Mouse (Mus musculus): ENCODE measurements around the gene Gsn. TPM values are rescaled to one million over a fixed set of nuclear protein-coding genes. Genes with fewer than 3 reads are reported as not detected.
A peak's percentile ranks its signal among the peaks of the same experiment; 100 is the strongest.

The Gsn gene
- total RNA-seq, 2 experiments from 2014 or later: 405 to 505 TPM

DNA sequence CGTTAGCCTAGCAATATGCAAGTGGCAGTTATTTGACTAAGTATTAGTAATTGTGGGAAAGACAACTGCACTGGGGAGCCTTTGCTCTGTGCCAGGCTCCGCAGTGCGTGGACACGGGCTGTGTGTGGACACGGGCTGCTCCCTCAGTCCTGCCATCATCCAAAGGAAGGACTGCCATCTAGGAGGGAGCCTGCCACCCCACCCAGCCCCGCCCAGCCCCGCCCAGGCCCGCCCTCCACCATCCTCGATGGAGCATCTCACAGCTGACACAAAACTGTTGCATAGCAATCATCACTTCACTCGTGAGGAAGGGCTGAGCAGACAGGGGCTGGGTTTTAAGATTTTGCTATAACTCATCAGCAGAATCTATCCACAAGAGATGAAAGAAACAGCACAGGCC is 69.8 kb downstream of the Gsn start:
- DNase-seq: no peak

DNA sequence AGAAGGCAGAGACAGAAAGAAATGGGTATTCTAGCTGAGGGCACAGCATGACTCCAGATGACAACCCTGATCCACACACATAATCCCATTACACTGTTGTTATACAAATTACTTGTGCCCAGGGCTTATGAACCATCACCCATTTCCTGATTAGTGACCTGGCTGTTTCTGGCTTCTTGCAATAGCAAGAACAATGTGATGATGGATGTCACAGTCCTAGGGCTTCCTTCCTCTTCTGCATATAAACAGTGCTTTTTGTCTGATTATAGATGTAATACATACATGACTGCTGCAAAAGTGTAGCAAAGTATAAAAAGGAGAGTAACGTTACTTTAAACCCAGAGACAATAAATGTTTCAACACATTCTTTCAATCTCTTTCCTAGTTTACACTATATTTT is 70.8 kb downstream of the Gsn start:
- DNase-seq: no peak

DNA sequence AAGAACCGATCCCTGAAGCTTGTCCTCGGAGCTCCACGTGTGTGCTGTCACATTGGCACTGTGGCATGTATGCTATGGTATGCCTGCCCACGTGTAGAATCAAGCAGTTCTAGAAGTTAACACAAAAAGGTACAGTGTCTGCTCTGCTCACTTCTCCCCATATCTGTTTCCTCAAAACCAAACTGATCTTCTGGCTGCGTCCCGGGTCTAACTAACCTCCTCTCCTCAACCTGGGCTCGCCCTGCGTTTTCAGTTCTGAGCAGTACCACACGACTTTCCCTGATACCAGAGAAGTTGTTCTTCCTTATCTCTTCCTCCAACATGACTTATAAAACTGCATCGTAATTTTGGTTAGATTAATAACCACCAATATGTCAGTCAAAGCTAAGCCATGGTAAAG is 71.4 kb downstream of the Gsn start:
- DNase-seq: no peak

DNA sequence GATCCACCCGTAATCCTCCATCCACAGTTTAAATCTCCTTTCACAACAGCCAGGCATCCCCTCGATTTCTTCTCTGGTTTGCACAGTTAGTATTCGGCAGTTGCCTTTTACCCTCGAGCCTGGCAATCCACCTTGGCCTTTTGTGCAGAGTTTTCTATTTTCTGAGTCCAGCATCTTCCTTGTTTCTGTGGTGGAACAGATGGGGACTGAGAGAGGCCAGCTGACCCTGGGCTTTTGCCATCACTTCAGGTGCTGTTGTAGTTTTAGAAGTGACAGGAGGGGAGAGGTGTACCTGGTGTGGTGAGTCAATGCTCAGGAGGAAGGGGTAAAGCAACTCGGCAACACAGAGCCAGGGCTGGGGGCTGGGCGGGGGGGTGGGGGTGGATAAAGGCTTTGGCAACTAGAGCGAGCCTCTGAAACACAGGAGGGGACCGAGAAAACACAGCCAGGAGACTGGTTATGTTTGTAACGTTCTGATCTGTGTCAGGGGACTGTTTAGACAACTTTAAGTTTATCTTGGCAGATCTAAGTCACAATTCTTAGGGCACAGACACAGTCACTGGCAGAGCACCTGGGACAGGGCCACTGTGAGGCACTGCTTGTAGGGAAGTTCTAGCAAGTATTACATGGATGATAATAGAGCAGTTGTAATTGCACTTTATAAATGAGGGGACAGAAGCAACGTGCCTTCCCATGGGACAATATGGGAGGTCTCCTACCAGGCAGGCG is 72.0 kb downstream of the Gsn start:
- no peak for DNase-seq

DNA sequence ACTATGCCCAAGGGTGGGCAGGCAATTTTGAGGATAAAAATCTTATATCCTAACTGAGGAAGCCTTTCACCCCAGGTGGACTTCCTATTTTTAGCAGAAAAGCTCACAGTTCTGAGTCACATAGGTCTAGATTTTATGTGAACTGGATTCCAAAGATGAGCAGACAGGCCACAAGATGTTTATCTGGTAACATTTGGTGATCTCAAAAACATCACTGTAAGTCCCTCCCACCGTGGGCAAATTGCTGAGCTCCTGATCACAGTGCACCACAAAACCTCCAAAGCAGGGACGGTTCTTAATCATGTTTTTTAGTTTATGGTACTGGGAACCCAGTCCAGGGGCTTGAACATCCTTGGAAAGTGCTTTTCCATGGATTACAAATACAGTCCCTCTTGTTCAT is 72.9 kb downstream of the Gsn start:
- no peak for DNase-seq

DNA sequence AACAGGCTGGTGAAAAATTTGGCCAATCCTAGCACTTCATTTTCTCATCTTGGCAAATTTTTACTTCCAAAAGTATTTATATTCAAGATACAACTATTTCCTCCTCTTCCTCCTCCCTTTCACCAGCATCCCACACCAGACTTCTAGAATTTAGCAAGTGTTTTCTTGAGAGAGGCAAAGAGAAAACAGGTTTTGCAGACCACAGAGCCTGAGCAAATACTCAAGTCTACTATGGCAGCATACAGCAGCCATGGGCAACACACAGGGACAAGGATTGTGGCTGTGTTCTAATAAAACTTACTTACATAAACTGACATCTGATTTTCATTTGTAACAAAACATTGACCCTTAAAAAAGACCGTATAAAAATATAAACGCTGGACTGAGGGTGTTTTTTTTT is 75.0 kb downstream of the Gsn start:
- DNase-seq: no peak

DNA sequence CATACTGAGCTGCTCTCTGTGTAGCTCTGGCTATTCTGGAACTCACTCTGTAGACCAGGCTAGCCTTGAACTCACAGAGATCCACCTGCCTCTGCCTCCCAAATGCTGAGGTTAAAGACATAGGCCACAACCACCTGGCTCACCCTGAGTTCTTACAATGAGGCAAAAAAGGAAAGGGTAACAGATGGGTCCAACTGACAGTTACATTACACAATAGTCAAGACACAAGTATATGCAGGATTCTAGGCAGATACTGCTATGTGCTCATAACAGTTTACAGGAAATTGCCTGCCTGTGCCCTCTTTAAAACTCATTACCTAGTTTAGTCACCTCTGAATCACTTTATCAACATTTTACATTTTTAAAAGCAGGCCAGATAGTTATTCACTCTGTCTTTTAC is 77.5 kb downstream of the Gsn start:
- DNase-seq: no peak

DNA sequence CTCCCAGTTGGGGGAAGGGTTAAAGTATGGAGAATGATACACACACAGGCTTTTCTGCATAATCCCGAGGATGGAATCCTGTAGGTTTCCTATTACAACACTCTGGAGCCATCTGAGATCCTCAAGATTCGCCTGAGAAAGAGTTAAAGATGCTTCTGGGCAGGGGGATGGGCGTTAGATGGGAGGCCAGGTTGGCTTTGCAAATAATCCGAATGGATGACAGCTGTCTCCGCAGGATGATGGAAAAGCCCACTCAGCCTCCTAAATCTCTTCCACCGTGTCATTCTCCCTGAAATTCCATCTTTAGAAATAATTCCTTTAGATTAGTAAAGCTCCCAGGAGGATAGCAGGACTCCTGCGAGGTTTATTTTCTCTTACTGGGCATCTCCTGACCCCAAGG is 79.4 kb downstream of the Gsn start:
- no peak for DNase-seq

DNA sequence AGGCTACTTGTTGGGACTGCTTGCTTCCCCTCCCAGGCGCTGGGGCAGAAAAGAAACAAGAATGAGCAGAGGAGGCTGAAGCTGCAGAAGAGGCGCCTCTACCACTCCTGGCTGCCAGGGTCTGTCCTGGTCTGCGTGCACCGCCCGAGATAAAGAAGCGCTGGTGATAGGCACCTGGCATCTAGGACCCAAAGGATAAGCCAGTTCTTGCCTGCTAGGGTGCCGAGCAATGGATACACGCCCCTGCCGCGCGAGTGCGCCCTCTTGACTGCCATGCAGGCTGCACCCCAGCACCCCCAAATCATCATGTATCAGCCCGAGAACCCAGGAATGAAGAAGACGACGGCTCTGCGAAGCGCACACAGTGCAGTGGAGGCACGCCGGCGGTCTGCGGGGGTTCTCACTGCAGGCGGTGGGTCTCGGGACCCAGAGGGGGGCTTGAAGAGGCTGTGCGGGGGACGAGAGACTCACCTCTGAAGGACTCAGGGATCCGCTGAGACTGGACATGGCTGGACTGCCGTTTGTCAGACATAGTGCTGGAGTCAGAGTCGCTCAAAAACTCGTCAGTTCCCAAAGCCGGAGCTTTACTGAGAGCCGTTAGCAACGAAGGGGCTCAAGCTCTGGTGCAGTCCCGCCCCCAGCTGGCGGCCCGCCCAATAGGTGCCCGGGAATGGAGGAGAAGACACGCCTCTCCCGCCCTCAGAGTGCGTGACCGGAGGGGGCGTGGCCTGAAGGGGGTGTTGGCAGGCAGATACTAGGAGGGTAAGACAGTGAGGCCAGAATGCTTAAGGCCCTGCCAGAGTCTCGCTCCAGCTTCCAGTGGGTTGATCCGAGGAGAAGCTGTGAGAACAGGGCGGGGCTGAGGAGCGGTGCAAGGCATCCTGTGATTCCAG is 80.5 kb downstream of the Gsn start, which contains the start of gene Stom:
Gene Stom (minus strand): TSS at position 589 of the 893 bp plus-strand sequence.
- DNase-seq: peak; percentile 100

DNA sequence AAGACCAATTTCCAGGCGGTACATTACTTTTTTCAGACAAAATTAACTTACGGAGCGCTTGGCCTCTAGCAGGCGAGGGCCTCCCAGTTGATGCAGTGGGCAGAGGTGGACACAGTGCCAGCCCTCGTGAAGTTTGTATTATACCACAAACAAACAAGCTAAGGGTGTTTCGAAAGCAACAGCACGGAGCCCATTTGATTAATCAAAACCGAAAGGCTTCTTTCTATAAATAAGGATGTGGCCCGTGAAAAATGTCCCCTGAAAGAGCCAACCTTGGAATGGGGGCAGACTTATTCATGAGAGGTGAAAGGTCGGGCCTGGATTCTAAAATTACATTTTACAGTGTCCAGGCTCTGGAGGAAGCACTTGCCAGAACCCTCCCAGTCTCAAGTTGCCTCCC is 81.2 kb downstream of the Gsn start:
- DNase-seq: peak in 1 of 2 experiments; percentile 28

DNA sequence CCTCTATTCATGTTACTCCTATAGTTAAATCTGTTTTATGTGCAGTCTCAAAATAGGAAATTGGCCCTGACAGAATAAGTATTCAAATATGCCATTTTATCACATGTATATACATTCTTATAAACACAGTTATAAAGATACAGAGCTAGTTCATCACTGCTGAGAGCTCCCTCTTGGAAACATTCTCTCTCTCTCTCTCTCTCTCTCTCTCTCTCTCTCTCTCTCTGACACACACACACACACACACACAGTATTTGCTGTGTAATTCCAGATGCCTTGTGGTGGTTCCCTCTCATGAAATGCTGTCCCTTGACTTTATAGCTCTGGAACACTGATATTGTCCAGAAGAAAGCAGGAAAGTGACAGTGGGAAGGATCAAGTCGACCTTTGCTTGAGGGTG is 81.9 kb downstream of the Gsn start:
- DNase-seq: no peak

DNA sequence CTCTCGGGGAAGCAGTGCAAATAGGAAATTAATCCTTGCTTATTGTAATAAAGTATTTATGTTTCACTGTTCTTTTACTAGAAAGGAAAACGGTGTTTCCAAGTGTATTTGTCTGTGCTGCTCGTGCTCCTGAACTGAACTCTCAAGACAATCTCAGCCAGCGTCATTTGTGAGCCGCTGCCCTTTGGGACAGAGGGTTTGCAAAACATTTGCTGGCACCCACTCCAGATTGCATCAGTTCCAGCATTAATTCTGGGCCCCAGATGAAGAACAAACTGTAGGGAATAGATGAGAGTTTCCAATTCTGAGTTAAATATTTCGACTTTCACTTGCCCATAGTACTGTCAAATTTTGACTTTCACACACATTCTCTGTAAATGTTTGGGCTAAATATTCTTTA is 82.5 kb downstream of the Gsn start:
- DNase-seq: peak; percentile 48 to 64

DNA sequence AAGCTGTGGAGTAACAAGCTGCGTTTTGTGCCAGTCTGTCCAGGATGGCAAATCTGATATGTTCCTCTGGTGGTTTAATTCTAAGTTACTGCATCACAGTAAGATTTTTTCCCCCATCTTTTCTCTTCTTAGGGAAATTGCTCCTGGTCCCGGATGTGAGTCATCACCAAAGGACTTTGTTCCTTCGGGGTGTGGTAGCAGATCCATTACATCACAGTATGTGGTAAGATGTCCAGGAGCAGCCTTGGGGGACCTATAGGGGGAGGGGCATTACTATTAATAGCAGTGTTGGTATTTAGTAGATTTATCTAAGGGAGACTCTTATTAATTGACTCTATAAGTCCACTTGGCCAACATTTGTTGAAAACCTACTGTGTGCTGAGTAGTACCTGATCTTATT is 86.4 kb downstream of the Gsn start:
- no peak for DNase-seq

DNA sequence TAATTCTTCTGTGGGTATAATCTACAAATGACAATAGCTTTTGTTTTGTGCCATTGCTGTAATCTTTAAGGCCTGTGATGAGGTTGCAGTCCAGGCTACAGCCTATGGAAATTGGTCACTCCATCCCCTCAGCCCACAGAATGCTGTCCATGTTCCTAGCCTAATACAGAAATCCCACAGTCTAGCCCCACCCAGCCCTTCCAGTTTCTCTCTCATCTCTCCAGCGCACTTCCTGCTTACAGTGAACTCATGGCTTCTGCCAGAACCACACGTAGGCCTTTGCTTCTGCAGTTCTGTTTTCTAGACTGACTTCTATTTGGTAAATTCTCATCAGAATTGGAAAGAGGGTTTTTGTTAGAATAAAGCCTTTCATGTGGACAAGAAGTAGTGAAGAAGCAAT is 89.8 kb downstream of the Gsn start:
- no peak for DNase-seq

DNA sequence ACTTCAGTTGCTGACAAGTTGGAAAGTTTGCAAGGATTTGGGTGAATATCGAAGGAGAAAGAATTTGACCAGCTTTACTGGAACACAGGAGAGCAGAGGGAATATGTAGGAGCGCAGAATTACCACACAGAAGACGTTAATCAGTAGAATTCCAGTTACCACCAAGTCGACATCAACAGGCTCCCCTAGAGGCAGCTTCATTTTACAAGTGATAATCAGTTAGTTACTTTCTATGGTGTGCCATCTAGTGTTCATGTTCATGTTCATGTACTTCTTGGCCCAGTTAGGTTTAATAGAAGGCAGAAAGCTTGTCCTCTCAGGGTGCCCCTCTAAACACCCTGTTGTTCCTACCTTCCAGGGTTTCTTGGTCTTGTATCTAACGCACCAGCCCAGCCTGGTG is 93.0 kb downstream of the Gsn start:
- no peak for DNase-seq

Other genes with a start within 250 kb of the Gsn start
- gene Hc, start 194.9 kb upstream of the Gsn start, total RNA-seq (2021): under 1 TPM in 1 of 2 experiments, not detected in 1; 0.83 TPM
- under 1 TPM; 0.26 to 0.40 TPM for gene AI182371, start 154.8 kb upstream of the Gsn start, total RNA-seq (2021)
- 10 to 100 TPM; 12.0 to 14.6 TPM for gene Cntrl, start 146.9 kb upstream of the Gsn start, total RNA-seq (2021)
- 100 to 1,000 TPM; 207 to 234 TPM for gene Rab14, start 55.3 kb upstream of the Gsn start, total RNA-seq (2021)
- 10 to 100 TPM; 38.9 to 53.7 TPM for gene Stom, start 80.6 kb downstream of the Gsn start, total RNA-seq (2021)
- gene 4930568D16Rik, start 111.3 kb downstream of the Gsn start, total RNA-seq (2021): not detected
- gene 4930402F06Rik, start 140.8 kb downstream of the Gsn start, total RNA-seq (2021): not detected
- gene Ggta1, start 206.9 kb downstream of the Gsn start, total RNA-seq (2021): 10 to 100 TPM in 1 of 2 experiments, 1 to 10 TPM in 1; 7.9 to 14.2 TPM